Mouse (Mus musculus): ENCODE results near the gene Srxn1. TPM values are rescaled to one million over a fixed set of nuclear protein-coding genes. Genes with fewer than 3 reads are reported as not detected.

The Srxn1 gene
- total and polyA plus RNA-seq, 3 experiments = not detected

GRCm38 (mm10) chr2:152147079-152147478 lies 41.8 kb downstream of the Srxn1 start:
- Histone ChIP-seq H3K4me3 (replicated peaks in 1 of 3; ENCODE audit: low read depth in 2 of 3, low read length in 2 of 3, poor library complexity in 1 of 3) (no peak overlapping the region), H3K4me1 (ENCODE audit: control insufficient read depth in 1 of 2, insufficient read depth in 2 of 2) (no peaks in the 10 kb centered on the region), H3K27ac (ENCODE audit: insufficient read depth, low read depth) (no peak overlapping the region), H3K9ac (ENCODE audit: insufficient read depth, low read depth) (no peak overlapping the region), H3K36me3 (replicated peaks in 1 of 2; ENCODE audit: control insufficient read depth in 1 of 2, insufficient read depth in 1 of 2, low read length in 1 of 2) (no peaks in the 10 kb centered on the region), H3K79me2 (replicated peaks; ENCODE audit: control insufficient read depth, extremely low read depth, insufficient read depth, poor library complexity, severe bottlenecking) (no peaks in the 10 kb centered on the region), H3K27me3 (replicated peaks) (peaks cover 81% of the 10 kb centered on the region), H3K9me3 (replicated peaks; ENCODE audit: low read length) (no peaks in the 10 kb centered on the region), H3K4me2 (ENCODE audit: insufficient read depth, low read depth, poor library complexity, severe bottlenecking) (no peak overlapping the region)
- DNase-seq (ENCODE audit: extremely low read depth) = no peak
- dilution Hi-C loops (cut with MboI; ENCODE audit: extremely low pct_ligation_motif_present, extremely low pct_unique_long_range_greater_than_20kb, low sequenced_read_pairs) = no loop called here
- TF ChIP-seq ZKSCAN1 (IDR thresholded peaks at IDR 0.05; ENCODE audit: borderline replicate concordance, low read depth, low read length) = no peak
- no peak for TF ChIP-seq MXI1 (IDR thresholded peaks at IDR 0.05; ENCODE audit: low read depth, low read length)
- no peak for TF ChIP-seq SMC3 (IDR thresholded peaks at IDR 0.05; ENCODE audit: low read depth, low read length)
- no peak for TF ChIP-seq USF1 (IDR thresholded peaks at IDR 0.05; ENCODE audit: low read depth, low read length)
- TF ChIP-seq HCFC1 (IDR thresholded peaks at IDR 0.05; ENCODE audit: low read depth, low read length) = no peak
- TF ChIP-seq CHD2 (IDR thresholded peaks at IDR 0.05; ENCODE audit: low read length) = no peak
- in situ Hi-C loops (cut with MboI; ENCODE audit: low pct_ligation_motif_present, low pct_unique_long_range_greater_than_20kb, low sequenced_read_pairs) = no loop called here

- no peaks in the 10 kb centered on the region for H3K9me3 ChIP-seq (replicated peaks; ENCODE audit: low read length)
- H3K4me3 ChIP-seq (replicated peaks in 1 of 3; ENCODE audit: low read depth in 2 of 3, low read length in 2 of 3, poor library complexity in 1 of 3) = no peak overlapping the region
- H3K27ac ChIP-seq (ENCODE audit: insufficient read depth, low read depth) = no peak overlapping the region
- no peaks in the 10 kb centered on the region for H3K4me1 ChIP-seq (ENCODE audit: control insufficient read depth in 1 of 2, insufficient read depth in 2 of 2)
- peaks cover 90% of the 10 kb centered on the region for H3K27me3 ChIP-seq (replicated peaks)
- dilution Hi-C loops (cut with MboI; ENCODE audit: extremely low pct_ligation_motif_present, extremely low pct_unique_long_range_greater_than_20kb, low sequenced_read_pairs) (no loop called here), in situ Hi-C loops (cut with MboI; ENCODE audit: low pct_ligation_motif_present, low pct_unique_long_range_greater_than_20kb, low sequenced_read_pairs) (no loop called here)
- no peak for DNase-seq (ENCODE audit: extremely low read depth)
- no peaks in the 10 kb centered on the region for H3K79me2 ChIP-seq (replicated peaks; ENCODE audit: control insufficient read depth, extremely low read depth, insufficient read depth, poor library complexity, severe bottlenecking)
- TF ChIP-seq NELFE (IDR thresholded peaks at IDR 0.05; ENCODE audit: low read depth, low read length) = no peak
- TF ChIP-seq POLR2AphosphoS2 (IDR thresholded peaks at IDR 0.05; ENCODE audit: low read depth, low read length) = no peak
- TF ChIP-seq ZMIZ1 (IDR thresholded peaks at IDR 0.05; ENCODE audit: low read depth, low read length) = no peak
- TF ChIP-seq ETS1 (conservative IDR thresholded peaks at IDR 0.05; ENCODE audit: low read depth, low read length) = no peak
- no peak for TF ChIP-seq RAD21 (IDR thresholded peaks at IDR 0.05; ENCODE audit: low read depth, low read length)
- TF ChIP-seq MXI1 (IDR thresholded peaks at IDR 0.05; ENCODE audit: low read depth, low read length) = no peak
- no peak for TF ChIP-seq ZC3H11A (IDR thresholded peaks at IDR 0.05; ENCODE audit: low read depth, low read length)
- no peak for TF ChIP-seq UBTF (IDR thresholded peaks at IDR 0.05; ENCODE audit: low read depth, low read length)
- no peak for TF ChIP-seq ELF1 (IDR thresholded peaks at IDR 0.05; ENCODE audit: low read depth, low read length)
- no peak for TF ChIP-seq CHD1 (IDR thresholded peaks at IDR 0.05; ENCODE audit: low read depth, low read length)
- TF ChIP-seq MAFK (IDR thresholded peaks at IDR 0.05; ENCODE audit: insufficient replicate concordance, low read length) = no peak
- no peak for TF ChIP-seq USF2 (conservative IDR thresholded peaks at IDR 0.05; ENCODE audit: low read depth, low read length)
- no peak for TF ChIP-seq ZNF384 (IDR thresholded peaks at IDR 0.05; ENCODE audit: low read depth, low read length)
- no peak for TF ChIP-seq USF1 (IDR thresholded peaks at IDR 0.05; ENCODE audit: low read depth, low read length)
- TF ChIP-seq KAT2A (IDR thresholded peaks at IDR 0.05; ENCODE audit: insufficient replicate concordance, low read length) = no peak
- TF ChIP-seq RCOR1 (conservative IDR thresholded peaks at IDR 0.05; ENCODE audit: low read depth, low read length) = no peak
- TF ChIP-seq MEF2A (IDR thresholded peaks at IDR 0.05; ENCODE audit: borderline replicate concordance, low read depth, low read length) = no peak
- TF ChIP-seq CHD2 (IDR thresholded peaks at IDR 0.05; ENCODE audit: low read length) = no peak
- no peak for TF ChIP-seq MAX (IDR thresholded peaks at IDR 0.05; ENCODE audit: low read length)
- no peak overlapping the region for H3K9ac ChIP-seq (ENCODE audit: insufficient read depth, low read depth)
- H3K4me2 ChIP-seq (ENCODE audit: insufficient read depth, low read depth, poor library complexity, severe bottlenecking) = no peak overlapping the region
- no peaks in the 10 kb centered on the region for H3K36me3 ChIP-seq (replicated peaks in 1 of 2; ENCODE audit: control insufficient read depth in 1 of 2, insufficient read depth in 1 of 2, low read length in 1 of 2)
These were observed 43.4 kb downstream of the Srxn1 start for GRCm38 (mm10) chr2:152148675-152149074.
